Mouse (Mus musculus) layer of hippocampus, adult 11-12 months (tissue): ENCODE measurements at regions not wholly inside any gene's neighbourhood (a gene's known extent, or its start where the extent isn't known, plus 50 kb on each side); places are given as distances from the start of the nearest gene placed in this dataset.
"Not testable (repeated sequence)": the region's sequence is repeated elsewhere in the genome, so short reads cannot be mapped to it uniquely, and the experiment has no call there.

Experiments used
- DNase-seq: peaks from one replicate; pipeline ENCODE4 v3.0.0; 2022; ENCODE audit warnings: low spot score

GRCm38 (mm10) chr2:85280580-85280979, 58.5 kb downstream of the Olfr987 start:
- DNase-seq, result no peak

GRCm38 (mm10) chr2:85278128-85278527, 61.0 kb downstream of the Olfr987 start:
- DNase-seq, result peak; percentile 19

GRCm38 (mm10) chr2:85277433-85277832, 61.7 kb downstream of the Olfr987 start:
- no peak for DNase-seq

DNA sequence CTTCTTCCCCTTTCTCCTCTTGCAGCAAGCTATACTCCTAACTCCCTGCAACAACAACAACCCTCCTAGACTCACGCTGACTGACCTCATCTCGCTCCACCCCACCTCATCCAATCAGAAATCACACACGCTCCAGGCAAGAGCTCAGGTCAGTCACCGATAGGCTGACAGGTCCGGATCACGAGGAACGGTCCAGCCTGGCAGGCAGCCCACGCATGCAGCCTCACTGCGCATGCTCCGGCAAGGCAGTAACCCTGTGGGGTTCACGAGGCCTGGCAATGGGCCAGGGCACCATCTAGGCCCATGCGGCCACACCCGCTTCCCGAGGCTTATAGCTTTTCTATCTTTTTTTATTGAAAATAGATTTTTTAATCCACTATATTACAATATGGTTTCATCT, 69.8 kb upstream of the Lrrc55 start:
- DNase-seq, result not testable (repeated sequence)

- no peak for DNase-seq
Measured at GRCm38 (mm10) chr2:85265667-85266066, 68.7 kb upstream of the Lrrc55 start.

GRCm38 (mm10) chr2:85265037-85265524, 68.1 kb upstream of the Lrrc55 start:
- DNase-seq, result no peak

- DNase-seq, result no peak
Measured at GRCm38 (mm10) chr2:85257356-85257755, 60.4 kb upstream of the Lrrc55 start.

- DNase-seq, result no peak
Measured at GRCm38 (mm10) chr2:85255610-85256009, 58.6 kb upstream of the Lrrc55 start.

DNA sequence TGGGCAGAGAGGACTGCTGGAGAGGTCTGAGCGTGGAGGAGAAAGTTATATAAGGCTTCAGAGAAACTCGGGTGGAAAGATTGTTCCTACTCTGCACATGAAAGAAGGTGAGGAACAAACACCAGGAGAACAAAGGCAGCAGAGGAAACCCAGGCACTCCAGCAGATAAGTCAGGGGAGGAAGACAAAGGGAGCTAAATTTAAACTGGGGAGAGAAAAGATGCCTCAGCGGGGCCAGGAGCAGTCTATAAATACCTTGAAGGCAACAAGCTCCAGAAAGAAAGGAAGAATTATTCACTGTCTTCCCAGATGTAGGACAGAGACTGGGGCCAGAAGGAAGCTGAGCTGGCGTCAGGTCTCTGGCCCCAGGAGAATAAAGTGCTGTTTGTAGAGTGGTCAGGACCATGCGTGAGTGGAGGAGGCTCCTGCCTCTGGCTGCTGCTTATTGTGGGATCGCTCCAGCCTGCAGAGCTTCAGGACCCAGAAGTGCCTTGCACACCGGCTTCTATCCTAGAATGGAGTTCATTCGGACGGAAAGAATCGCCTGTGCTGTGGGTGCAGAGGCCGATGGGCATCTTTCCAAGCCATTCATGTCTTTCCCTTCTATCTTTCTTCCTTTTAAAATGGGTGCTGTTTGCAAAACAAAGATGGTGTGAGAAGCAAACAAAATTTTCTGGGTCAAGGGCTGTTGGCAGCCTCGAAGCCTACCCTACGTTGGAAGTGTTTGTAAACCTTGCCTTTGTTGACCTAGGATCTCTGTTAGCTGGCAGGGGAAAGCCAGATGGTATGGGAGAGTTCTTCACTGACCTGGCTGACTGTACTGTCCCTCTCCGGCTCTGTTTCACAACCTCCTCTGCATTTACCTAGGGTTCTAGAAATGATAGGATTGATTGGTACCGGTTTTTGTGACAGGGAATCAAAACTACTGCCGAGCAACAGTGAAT, 55.6 kb upstream of the Lrrc55 start:
- no peak for DNase-seq

DNA sequence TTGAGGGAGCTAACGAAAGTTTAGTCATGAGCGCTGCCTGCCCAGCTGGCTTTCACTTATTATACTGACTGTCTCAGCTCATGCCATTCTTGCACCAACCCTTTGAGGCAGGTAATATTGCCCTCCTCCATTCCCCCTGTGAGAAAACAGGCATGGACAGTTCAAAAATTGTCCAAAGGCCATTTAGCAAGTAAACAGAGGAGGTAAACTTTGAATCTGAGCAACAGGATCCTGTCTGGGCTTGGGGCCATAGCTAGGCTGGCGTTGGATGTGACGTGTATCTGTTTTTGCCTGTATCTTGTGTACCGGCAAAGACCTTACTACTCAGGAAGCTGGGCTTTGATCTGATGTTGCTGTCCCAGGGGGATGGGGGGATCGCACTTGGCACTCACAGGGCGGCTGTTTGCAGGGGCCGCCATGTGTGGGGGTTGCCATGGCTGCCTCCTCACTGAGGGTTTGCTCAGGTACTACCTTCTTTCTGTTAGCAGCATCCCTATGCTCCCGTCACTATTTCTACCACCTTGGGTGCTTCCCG, 53.1 kb upstream of the Lrrc55 start:
- no peak for DNase-seq
